Mouse (Mus musculus) forebrain, embryonic 15.5 days (tissue): ENCODE data around the gene Acad9. TPM values are rescaled to one million over a fixed set of nuclear protein-coding genes. Genes with fewer than 3 reads are reported as not detected.

ENCODE experiments used
- ATAC-seq: fragments of 200-750 bp; cut with Nextera tagmentation; replicated peaks from 2 replicates; pipeline ENCODE4 v1.8.0; 2017; ENCODE audit warnings: mild to moderate bottlenecking, moderate TSS enrichment, moderate library complexity
- H3K27ac ChIP-seq: fragments of 300-500 bp; sonication (generic); replicated peaks from 2 replicates; pipeline ENCODE4 v1.5.1; 2015; ENCODE audit warnings: mild to moderate bottlenecking, inconsistent platforms
- H3K27me3 ChIP-seq: fragments of 300-500 bp; sonication (generic); 2 replicates; pipeline ENCODE4 v1.6.1; 2015; ENCODE audit warnings: inconsistent platforms
- H3K36me3 ChIP-seq: fragments of 300-500 bp; sonication (generic); 2 replicates; pipeline ENCODE4 v1.6.1; 2015; ENCODE audit warnings: mild to moderate bottlenecking, inconsistent platforms
- H3K4me1 ChIP-seq: fragments of 300-500 bp; sonication (generic); 2 replicates; pipeline ENCODE4 v1.6.1; 2015; ENCODE audit warnings: inconsistent platforms
- H3K4me2 ChIP-seq: fragments of 300-500 bp; sonication (generic); replicated peaks from 2 replicates; pipeline ENCODE4 v1.6.1; 2015; ENCODE audit warnings: mild to moderate bottlenecking, inconsistent platforms
- H3K4me3 ChIP-seq: fragments of 300-500 bp; sonication (generic); 2 replicates; pipeline ENCODE4 v1.5.1; 2015; ENCODE audit warnings: mild to moderate bottlenecking, inconsistent platforms
- H3K9ac ChIP-seq: fragments of 300-500 bp; sonication (generic); replicated peaks from 2 replicates; pipeline ENCODE4 v1.6.1; 2015; ENCODE audit warnings: mild to moderate bottlenecking, inconsistent platforms
- H3K9me3 ChIP-seq: fragments of 300-500 bp; sonication (generic); 2 replicates; pipeline ENCODE4 v1.6.1; 2016; ENCODE audit warnings: inconsistent platforms
- WGBS: fragments of 180-500 bp; shearing (Covaris S2); methylation state at CpG from one replicate; pipeline ENCODE4 v1.1.7; 2015; ENCODE audit warnings: mixed read lengths; 5-methylcytosine and 5-hydroxymethylcytosine counted together
- polyA plus RNA-seq: library from polyadenylated mRNA; unstranded; fragments of >200 nt; fragmentation: Nextera tagmentation; extraction: Ambion mirVana; gene quantifications from 2 replicates; pipeline ENCODE4 v1.2.1, GENCODE M21; 2015

Acad9 gene
- polyA plus RNA-seq, 1 experiment from 2014 or later, result 105 TPM

DNA sequence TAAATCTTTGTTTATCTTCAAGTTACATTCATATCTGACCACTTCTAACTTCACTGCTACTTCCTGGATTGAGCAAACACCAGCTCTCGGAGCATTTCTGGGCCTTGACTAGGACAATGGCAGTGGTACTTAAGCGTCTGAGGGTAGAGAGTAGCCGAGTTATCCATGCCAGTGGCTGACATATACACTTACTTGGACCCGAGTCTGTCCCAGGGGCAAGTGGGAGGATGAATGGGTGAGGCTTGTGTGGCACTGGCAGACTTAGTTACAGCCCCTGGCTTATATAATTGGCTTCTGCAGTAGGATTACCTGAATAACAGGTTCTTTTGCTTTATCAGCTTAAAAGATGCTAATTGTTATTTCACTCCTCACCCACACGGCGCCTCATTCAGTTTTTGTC lies 2.0 kb downstream of the Acad9 start:
- no peaks in the 10 kb centered on the region for H3K9me3 ChIP-seq
- no peak overlapping the region for H3K27ac ChIP-seq
- WGBS, result 91% methylated on average over 6 of the region's 6 CpGs
- no peak overlapping the region for H3K9ac ChIP-seq
- H3K36me3 ChIP-seq, result 0 out of 2 replicates have a peak, but pooled peaks cover 17% of the 10 kb centered on the region
- H3K4me1 ChIP-seq, result peaks cover 22% of the 10 kb centered on the region
- no peak overlapping the region for H3K4me2 ChIP-seq
- no peak for ATAC-seq
- H3K4me3 ChIP-seq, result no peak overlapping the region
- H3K27me3 ChIP-seq, result peaks cover 4% of the 10 kb centered on the region; the same call in 1 of the 2 replicates

DNA sequence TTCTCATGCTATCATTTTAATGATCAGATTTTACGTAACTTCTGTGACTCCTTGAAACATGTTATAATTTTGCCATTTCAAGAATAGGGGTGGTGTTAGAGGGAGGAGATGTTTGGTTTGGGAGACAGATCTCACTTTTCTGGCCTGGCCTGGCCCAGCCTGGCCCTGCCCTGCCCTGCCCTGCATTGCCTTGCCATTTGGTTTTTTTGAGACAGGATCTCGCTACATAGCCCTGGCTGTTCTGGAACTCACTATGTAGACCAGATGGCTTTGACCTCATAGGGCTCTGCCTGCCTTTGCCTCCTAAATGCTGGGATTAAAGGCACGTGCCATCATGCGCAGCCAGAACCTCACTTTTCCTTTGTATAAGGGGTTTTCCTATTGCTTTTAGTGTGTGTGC lies 4.7 kb downstream of the Acad9 start:
- no peak overlapping the region for H3K4me2 ChIP-seq
- no peak overlapping the region for H3K4me3 ChIP-seq
- ATAC-seq, result no peak
- H3K27ac ChIP-seq, result no peak overlapping the region
- H3K9ac ChIP-seq, result no peak overlapping the region
- peaks cover 36% of the 10 kb centered on the region for H3K36me3 ChIP-seq
- H3K27me3 ChIP-seq, result no peaks in the 10 kb centered on the region
- peaks cover 19% of the 10 kb centered on the region for H3K4me1 ChIP-seq
- H3K9me3 ChIP-seq, result no peaks in the 10 kb centered on the region
- WGBS, result 95% methylated on average over 4 of the region's 4 CpGs

DNA sequence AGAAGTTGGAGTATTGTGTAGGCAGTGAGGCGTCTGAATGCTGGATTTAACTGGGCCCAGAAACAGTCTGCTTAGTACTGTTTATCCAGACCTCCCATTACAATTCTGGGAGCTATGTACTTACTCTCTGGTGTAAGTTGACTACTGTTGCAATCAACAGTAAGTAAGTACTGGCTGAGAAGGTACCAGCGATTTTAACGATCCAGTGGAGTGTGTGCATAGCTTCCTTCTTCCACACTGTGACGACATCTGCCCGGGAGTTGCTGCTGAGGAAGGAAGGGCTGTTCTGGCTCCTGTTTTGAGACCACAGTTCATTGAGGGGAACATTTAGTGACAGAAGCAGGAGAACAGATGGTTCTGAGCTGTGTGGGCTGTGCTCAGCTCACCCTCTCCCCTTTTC lies 5.3 kb downstream of the Acad9 start:
- H3K27ac ChIP-seq, result no peak overlapping the region
- peaks cover 18% of the 10 kb centered on the region for H3K4me1 ChIP-seq
- H3K27me3 ChIP-seq, result no peaks in the 10 kb centered on the region
- peaks cover 42% of the 10 kb centered on the region for H3K36me3 ChIP-seq
- 91% methylated on average over 5 of the region's 5 CpGs for WGBS
- no peak overlapping the region for H3K4me3 ChIP-seq
- ATAC-seq, result no peak
- no peaks in the 10 kb centered on the region for H3K9me3 ChIP-seq
- H3K9ac ChIP-seq, result no peak overlapping the region
- H3K4me2 ChIP-seq, result no peak overlapping the region

DNA sequence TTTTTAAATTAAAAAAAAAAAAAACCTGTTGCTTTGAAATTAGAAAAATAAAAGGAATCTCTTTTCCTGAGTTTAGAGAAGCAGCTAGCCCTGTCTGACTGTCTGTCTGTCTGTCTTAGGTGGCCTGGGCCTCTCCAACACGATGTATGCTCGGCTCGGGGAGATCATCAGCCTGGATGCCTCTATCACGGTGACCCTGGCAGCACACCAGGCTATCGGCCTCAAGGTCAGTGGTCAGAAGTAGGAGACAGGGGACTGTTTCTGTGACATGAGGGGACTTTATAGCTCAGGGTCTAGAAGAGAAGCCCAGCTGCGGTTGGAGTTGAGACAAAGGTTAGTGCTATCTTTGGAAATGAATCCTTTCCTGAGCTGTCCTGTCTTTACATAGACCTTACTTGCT lies 8.5 kb downstream of the Acad9 start:
- Histone ChIP-seq H3K4me2 (no peak overlapping the region), H3K36me3 (peaks cover 71% of the 10 kb centered on the region), H3K27ac (no peak overlapping the region), H3K9me3 (no peaks in the 10 kb centered on the region), H3K27me3 (no peaks in the 10 kb centered on the region), H3K4me3 (no peak overlapping the region), H3K4me1 (no peaks in the 10 kb centered on the region), H3K9ac (no peak overlapping the region)
- no peak for ATAC-seq
- 97% methylated on average over 6 of the region's 6 CpGs for whole genome bisulfite sequencing

DNA sequence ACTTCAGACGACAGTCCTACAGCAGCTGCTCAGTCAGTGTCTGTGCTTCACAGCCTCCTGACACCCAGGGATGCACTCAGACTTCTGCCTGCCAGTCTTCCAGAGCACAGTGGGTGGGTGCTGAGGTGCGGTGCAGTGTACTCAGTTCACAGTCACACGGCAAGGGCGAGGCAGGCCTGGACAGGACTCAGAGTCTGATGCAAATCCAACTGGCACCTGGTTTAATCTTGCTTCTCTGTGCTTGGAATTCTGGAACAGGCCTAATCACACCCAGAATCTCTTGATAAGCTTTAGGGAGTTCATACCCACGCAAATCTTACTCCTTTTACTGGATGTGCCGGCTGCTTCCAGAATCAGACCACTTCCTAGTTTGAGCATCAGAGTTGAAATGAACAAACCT lies 9.7 kb downstream of the Acad9 start:
- ATAC-seq, result no peak
- Histone ChIP-seq H3K27ac (no peak overlapping the region), H3K4me1 (no peaks in the 10 kb centered on the region), H3K4me2 (no peak overlapping the region), H3K9ac (no peak overlapping the region), H3K27me3 (no peaks in the 10 kb centered on the region), H3K36me3 (peaks cover 74% of the 10 kb centered on the region), H3K9me3 (no peaks in the 10 kb centered on the region), H3K4me3 (no peak overlapping the region)
- WGBS, result 98% methylated on average over 6 of the region's 6 CpGs

DNA sequence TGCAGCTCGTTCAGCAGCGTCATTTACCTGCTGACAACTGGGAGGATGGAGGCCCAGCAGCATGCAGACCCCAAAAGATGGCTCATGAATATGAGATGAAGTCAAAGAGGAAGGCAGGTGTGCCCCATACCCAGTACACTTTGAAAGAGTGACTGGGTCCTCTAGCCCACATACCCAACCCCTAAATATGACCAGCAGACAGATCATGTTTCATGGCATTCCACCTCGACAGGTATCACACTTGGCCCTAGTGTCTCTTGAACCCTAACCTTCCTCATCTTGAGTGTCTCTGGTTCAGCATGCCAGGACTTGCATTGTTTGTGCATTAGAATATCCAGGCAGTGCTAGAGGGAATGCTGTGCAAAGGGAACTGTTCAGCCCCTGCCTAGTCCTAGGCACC lies 11.6 kb downstream of the Acad9 start:
- no peak overlapping the region for H3K4me3 ChIP-seq
- peaks cover 83% of the 10 kb centered on the region for H3K36me3 ChIP-seq
- no peaks in the 10 kb centered on the region for H3K27me3 ChIP-seq
- no peak overlapping the region for H3K9ac ChIP-seq
- no peaks in the 10 kb centered on the region for H3K9me3 ChIP-seq
- 97% methylated on average over 3 of the region's 3 CpGs for WGBS
- no peak overlapping the region for H3K4me2 ChIP-seq
- ATAC-seq, result no peak
- no peak overlapping the region for H3K27ac ChIP-seq
- H3K4me1 ChIP-seq, result no peaks in the 10 kb centered on the region

DNA sequence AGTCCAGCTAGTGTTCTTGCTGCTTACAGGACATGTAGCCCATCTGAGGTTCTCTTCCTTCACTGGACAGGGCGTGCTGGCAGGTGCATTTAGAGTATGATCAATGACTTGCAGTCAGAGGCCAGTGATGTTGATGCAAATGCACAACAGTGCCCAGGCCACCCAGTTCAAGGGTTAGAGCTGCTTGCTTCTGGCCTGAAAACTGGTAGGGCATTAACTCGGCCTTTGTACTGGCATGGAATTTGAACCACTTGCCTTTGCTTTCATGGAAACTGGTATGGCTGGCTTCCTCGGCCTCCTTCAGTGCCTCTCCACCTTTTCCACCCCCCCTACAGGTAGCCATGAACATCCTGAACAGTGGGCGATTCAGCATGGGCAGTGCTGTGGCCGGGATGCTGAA lies 14.1 kb downstream of the Acad9 start:
- Histone ChIP-seq H3K36me3 (peaks cover 83% of the 10 kb centered on the region), H3K27me3 (no peaks in the 10 kb centered on the region), H3K4me3 (no peak overlapping the region), H3K27ac (no peak overlapping the region), H3K4me2 (no peak overlapping the region), H3K9me3 (no peaks in the 10 kb centered on the region), H3K4me1 (no peaks in the 10 kb centered on the region), H3K9ac (no peak overlapping the region)
- WGBS, result 92% methylated on average over 5 of the region's 5 CpGs
- no peak for ATAC-seq

DNA sequence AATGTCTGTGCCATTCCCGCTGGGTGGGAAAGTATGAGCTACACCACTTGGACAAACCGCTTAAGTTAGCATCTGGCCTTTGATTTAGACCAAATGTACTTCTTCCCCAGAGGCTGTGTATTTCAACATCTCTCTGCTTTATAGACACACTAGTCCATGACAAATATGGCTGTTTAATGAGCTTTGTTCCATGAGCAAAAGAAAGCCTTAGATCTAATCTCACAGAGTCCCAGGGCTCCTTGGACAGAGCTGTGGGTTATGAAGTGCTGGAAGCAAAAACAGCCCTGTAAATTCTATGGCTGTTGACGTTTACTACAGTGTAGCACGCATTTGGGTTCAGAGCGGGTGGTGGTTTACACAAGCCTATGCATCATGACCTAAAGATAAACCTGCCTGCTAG lies 15.0 kb downstream of the Acad9 start:
- peaks cover 84% of the 10 kb centered on the region for H3K36me3 ChIP-seq
- H3K27me3 ChIP-seq, result no peaks in the 10 kb centered on the region
- H3K4me2 ChIP-seq, result no peak overlapping the region
- no peak overlapping the region for H3K9ac ChIP-seq
- H3K4me3 ChIP-seq, result no peak overlapping the region
- H3K9me3 ChIP-seq, result no peaks in the 10 kb centered on the region
- WGBS, result 94% methylated on average over 5 of the region's 5 CpGs
- no peaks in the 10 kb centered on the region for H3K4me1 ChIP-seq
- ATAC-seq, result no peak
- no peak overlapping the region for H3K27ac ChIP-seq

DNA sequence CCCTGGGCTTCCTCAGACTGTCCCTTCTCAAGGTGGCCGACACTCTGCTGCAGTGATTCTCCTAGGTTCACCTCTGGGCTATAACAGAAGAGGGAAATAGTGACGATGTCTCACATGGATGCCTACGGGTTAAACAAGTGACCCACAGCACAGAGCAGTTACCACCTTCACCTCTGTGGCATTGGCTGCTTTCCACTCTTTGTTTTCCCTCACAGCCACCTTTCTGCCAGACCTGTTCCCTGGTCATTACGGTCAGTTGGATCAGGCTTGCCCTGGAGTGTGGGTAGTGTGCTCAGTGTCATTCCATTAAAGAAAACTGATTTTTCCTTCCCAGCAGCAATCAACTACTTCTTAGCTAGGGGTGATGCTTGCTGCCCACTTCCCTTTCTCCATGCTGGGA lies 17.1 kb downstream of the Acad9 start:
- Histone ChIP-seq H3K36me3 (peaks cover 84% of the 10 kb centered on the region), H3K4me1 (no peaks in the 10 kb centered on the region), H3K4me3 (no peak overlapping the region), H3K9me3 (no peaks in the 10 kb centered on the region), H3K4me2 (no peak overlapping the region), H3K27ac (no peak overlapping the region), H3K27me3 (no peaks in the 10 kb centered on the region), H3K9ac (no peak overlapping the region)
- no peak for ATAC-seq
- 97% methylated on average over 4 of the region's 4 CpGs for WGBS

DNA sequence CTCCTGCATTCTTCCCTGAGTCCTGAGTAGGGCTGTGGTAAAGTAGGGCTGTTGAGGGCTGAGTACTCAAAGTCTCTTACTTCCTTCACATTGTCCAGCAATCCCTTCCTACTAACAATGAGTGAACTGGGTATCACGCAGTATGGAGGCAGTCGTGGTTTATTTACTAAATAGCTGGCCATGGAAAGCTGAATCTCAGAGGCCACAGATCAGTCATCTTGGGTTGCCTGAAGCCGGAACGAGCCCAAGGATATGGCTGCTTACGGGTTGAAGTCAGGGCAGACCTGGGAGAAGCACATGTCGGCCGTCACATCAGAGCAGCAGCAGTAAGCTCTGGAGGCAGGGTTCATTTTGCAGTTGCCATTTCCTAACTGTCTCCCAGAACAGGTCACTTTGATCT lies 17.6 kb downstream of the Acad9 start:
- no peak overlapping the region for H3K4me2 ChIP-seq
- H3K9me3 ChIP-seq, result no peaks in the 10 kb centered on the region
- H3K27ac ChIP-seq, result no peak overlapping the region
- no peak for ATAC-seq
- H3K4me3 ChIP-seq, result no peak overlapping the region
- H3K27me3 ChIP-seq, result no peaks in the 10 kb centered on the region
- H3K4me1 ChIP-seq, result no peaks in the 10 kb centered on the region
- no peak overlapping the region for H3K9ac ChIP-seq
- peaks cover 85% of the 10 kb centered on the region for H3K36me3 ChIP-seq
- WGBS, result 94% methylated on average over 7 of the region's 7 CpGs

DNA sequence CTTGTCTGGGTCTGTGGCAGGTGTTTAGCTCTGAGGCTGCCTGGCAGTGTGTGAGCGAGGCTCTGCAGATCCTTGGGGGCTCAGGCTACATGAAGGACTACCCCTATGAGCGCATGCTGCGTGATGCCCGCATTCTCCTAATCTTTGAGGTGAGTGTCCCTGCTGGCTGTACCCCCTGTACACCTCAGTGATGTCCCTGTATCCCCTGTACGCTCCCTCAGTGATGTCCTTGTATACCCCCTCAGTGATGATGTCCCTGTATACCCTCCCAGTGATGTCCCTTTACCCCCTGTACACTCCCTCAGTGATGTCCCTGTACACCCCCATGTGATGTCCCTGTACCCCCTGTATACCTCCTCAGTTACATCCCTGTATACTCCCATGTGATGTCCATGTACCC lies 19.6 kb downstream of the Acad9 start:
- Histone ChIP-seq H3K27ac (no peak overlapping the region), H3K36me3 (peaks cover 89% of the 10 kb centered on the region), H3K9ac (no peak overlapping the region), H3K4me1 (no peaks in the 10 kb centered on the region), H3K4me3 (no peak overlapping the region), H3K9me3 (no peaks in the 10 kb centered on the region), H3K27me3 (no peaks in the 10 kb centered on the region), H3K4me2 (no peak overlapping the region)
- 98% methylated on average over 5 of the region's 5 CpGs for WGBS
- ATAC-seq, result no peak

DNA sequence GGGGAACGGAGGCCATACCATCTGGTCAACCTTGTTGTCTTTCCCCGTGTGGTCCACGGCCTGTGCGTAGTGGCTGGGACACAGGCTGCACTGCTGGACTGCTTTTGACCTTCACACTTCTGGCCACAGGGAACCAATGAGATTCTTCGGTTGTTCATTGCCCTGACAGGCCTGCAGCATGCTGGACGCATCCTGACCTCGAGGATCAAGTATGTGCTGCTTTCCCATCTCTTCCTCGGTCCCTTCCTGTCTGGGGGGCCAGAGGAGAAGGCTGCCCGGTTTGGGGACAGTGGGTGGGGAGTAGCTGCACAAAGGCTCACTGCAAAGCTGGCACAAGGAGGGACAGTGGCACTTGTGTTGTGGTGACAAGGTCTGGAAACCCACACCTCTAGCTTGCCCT lies 21.8 kb downstream of the Acad9 start:
- H3K27ac ChIP-seq, result no peak overlapping the region
- no peaks in the 10 kb centered on the region for H3K4me1 ChIP-seq
- H3K9me3 ChIP-seq, result no peaks in the 10 kb centered on the region
- 96% methylated on average over 9 of the region's 9 CpGs for WGBS
- H3K36me3 ChIP-seq, result peaks cover 81% of the 10 kb centered on the region
- no peak for ATAC-seq
- H3K9ac ChIP-seq, result no peak overlapping the region
- H3K4me2 ChIP-seq, result no peak overlapping the region
- H3K4me3 ChIP-seq, result no peak overlapping the region
- H3K27me3 ChIP-seq, result no peaks in the 10 kb centered on the region

DNA sequence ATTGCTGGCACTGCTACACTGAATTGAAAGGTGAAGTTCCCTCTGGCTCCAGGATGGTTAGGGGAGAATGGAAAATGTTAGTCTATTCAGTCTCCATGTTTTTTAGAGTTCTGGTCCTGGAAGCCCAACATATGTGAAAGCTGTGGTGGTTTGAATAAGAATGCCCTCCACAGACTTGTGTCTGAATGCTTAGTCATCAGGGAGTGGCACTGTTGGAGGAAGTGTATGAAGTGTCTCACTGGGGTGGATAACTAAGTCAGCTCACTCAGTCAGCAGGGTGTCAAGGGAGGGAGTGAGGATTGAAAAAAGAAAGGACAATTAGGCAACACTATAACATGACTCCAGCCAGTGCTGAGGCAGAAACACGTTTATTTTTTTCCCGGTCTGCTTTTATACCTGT lies 29.6 kb downstream of the Acad9 start:
- no peak overlapping the region for H3K4me3 ChIP-seq
- WGBS, result 83% methylated on average over 2 of the region's 2 CpGs

More for the DNA sequence above, 29.6 kb downstream of the Acad9 start:
- H3K9ac ChIP-seq, result no peak overlapping the region
- H3K4me1 ChIP-seq, result no peaks in the 10 kb centered on the region
- no peaks in the 10 kb centered on the region for H3K27me3 ChIP-seq
- no peak overlapping the region for H3K4me2 ChIP-seq
- H3K9me3 ChIP-seq, result no peaks in the 10 kb centered on the region
- ATAC-seq, result no peak
- H3K36me3 ChIP-seq, result peaks cover 14% of the 10 kb centered on the region
- no peak overlapping the region for H3K27ac ChIP-seq
